Mouse (Mus musculus): ENCODE measurements around the gene Hs6st3. TPM values are rescaled to one million over a fixed set of nuclear protein-coding genes. Genes with fewer than 3 reads are reported as not detected.

The Hs6st3 gene
- total RNA-seq (2022) = 10 to 100 TPM; 50.2 to 63.5 (median 53.8) TPM

GRCm38 (mm10) chr14:119137906-119138785 is at the start of gene Hs6st3:
TSS of gene Hs6st3 (plus strand) at chr14:119138341.
- peak; percentile 18 to 23 for DNase-seq (ENCODE audit: low spot score in 2 of 2)

GRCm38 (mm10) chr14:119098851-119099569 is 39.1 kb upstream of the Hs6st3 start, which contains the start of gene Uggt2:
TSS of gene Uggt2 (minus strand) at chr14:119099430.
- peak; percentile 69 to 75 for DNase-seq (ENCODE audit: low spot score in 2 of 2)

- DNase-seq (ENCODE audit: low spot score in 2 of 2) = no peak
These were observed 38.6 kb upstream of the Hs6st3 start for GRCm38 (mm10) chr14:119099570-119099891.

- no peak for DNase-seq (ENCODE audit: low spot score in 2 of 2)
These were observed 30.6 kb upstream of the Hs6st3 start for GRCm38 (mm10) chr14:119107591-119107990.

GRCm38 (mm10) chr14:119108776-119109301 is 29.3 kb upstream of the Hs6st3 start:
- DNase-seq (ENCODE audit: low spot score in 2 of 2) = no peak

GRCm38 (mm10) chr14:119109776-119110218 is 28.3 kb upstream of the Hs6st3 start:
- no peak for DNase-seq (ENCODE audit: low spot score in 2 of 2)

GRCm38 (mm10) chr14:119112558-119112957 is 25.6 kb upstream of the Hs6st3 start:
- DNase-seq (ENCODE audit: low spot score in 2 of 2) = no peak

- no peak for DNase-seq (ENCODE audit: low spot score in 2 of 2)
These were observed 14.6 kb upstream of the Hs6st3 start for GRCm38 (mm10) chr14:119123582-119123981.

- no peak for DNase-seq (ENCODE audit: low spot score in 2 of 2)
These were observed 14.1 kb upstream of the Hs6st3 start for GRCm38 (mm10) chr14:119124061-119124460.

GRCm38 (mm10) chr14:119125840-119126239 is 12.3 kb upstream of the Hs6st3 start:
- DNase-seq (ENCODE audit: low spot score in 2 of 2) = no peak

GRCm38 (mm10) chr14:119127330-119127729 is 10.8 kb upstream of the Hs6st3 start:
- no peak for DNase-seq (ENCODE audit: low spot score in 2 of 2)

- DNase-seq (ENCODE audit: low spot score in 2 of 2) = peak; percentile 77 to 88
These were observed 632 bp upstream of the Hs6st3 start for GRCm38 (mm10) chr14:119137512-119137905.

- DNase-seq (ENCODE audit: low spot score in 2 of 2) = peak in 1 of 2 experiments; percentile 16
These were observed 602 bp downstream of the Hs6st3 start for GRCm38 (mm10) chr14:119138786-119139100.

- DNase-seq (ENCODE audit: low spot score in 2 of 2) = no peak
These were observed 1.3 kb downstream of the Hs6st3 start for GRCm38 (mm10) chr14:119139381-119139950.

GRCm38 (mm10) chr14:119153088-119153487 is 14.9 kb downstream of the Hs6st3 start:
- DNase-seq (ENCODE audit: low spot score in 2 of 2) = no peak

GRCm38 (mm10) chr14:119193905-119194304 is 55.8 kb downstream of the Hs6st3 start:
- DNase-seq (ENCODE audit: low spot score in 2 of 2) = no peak

GRCm38 (mm10) chr14:119203508-119203907 is 65.4 kb downstream of the Hs6st3 start:
- no peak for DNase-seq (ENCODE audit: low spot score in 2 of 2)

GRCm38 (mm10) chr14:119215576-119216309 is 77.6 kb downstream of the Hs6st3 start:
- peak in 1 of 2 experiments; percentile 18 for DNase-seq (ENCODE audit: low spot score in 2 of 2)

- DNase-seq (ENCODE audit: low spot score in 2 of 2) = no peak
These were observed 89.7 kb downstream of the Hs6st3 start for GRCm38 (mm10) chr14:119227709-119228338.

- DNase-seq (ENCODE audit: low spot score in 2 of 2) = no peak
These were observed 95.5 kb downstream of the Hs6st3 start for GRCm38 (mm10) chr14:119233598-119233997.

GRCm38 (mm10) chr14:119247131-119247530 is 109.0 kb downstream of the Hs6st3 start:
- DNase-seq (ENCODE audit: low spot score in 2 of 2) = peak in 1 of 2 experiments; percentile 25
